Mouse (Mus musculus) kidney, embryonic 15.5 days (tissue): ENCODE data around the gene Bank1. TPM values are rescaled to one million over a fixed set of nuclear protein-coding genes. Genes with fewer than 3 reads are reported as not detected.
"Not testable (repeated sequence)": the region's sequence is repeated elsewhere in the genome, so short reads cannot be mapped to it uniquely, and the experiment has no call there.

Experiments used
- ATAC-seq: fragments of 200-750 bp; cut with Nextera tagmentation; replicated peaks from 2 replicates; pipeline ENCODE4 v1.8.0; 2017; ENCODE audit warnings: moderate TSS enrichment; ENCODE audit not compliant: low FRiP score
- H3K27ac ChIP-seq: fragments of 300-500 bp; sonication (generic); 2 replicates; pipeline ENCODE4 v1.5.1; 2015; ENCODE audit warnings: mild to moderate bottlenecking, inconsistent platforms
- H3K27me3 ChIP-seq: fragments of 300-500 bp; sonication (generic); 2 replicates; pipeline ENCODE4 v1.6.1; 2015; ENCODE audit warnings: inconsistent platforms
- H3K36me3 ChIP-seq: fragments of 300-500 bp; sonication (generic); 2 replicates; pipeline ENCODE4 v1.6.1; 2015; ENCODE audit warnings: inconsistent platforms
- H3K4me1 ChIP-seq: fragments of 300-500 bp; sonication (generic); 2 replicates; pipeline ENCODE4 v1.6.1; 2015; ENCODE audit warnings: inconsistent platforms
- H3K4me2 ChIP-seq: fragments of 300-500 bp; sonication (generic); 2 replicates; pipeline ENCODE4 v1.6.1; 2015; ENCODE audit warnings: moderate library complexity, mild to moderate bottlenecking, inconsistent platforms
- H3K4me3 ChIP-seq: fragments of 300-500 bp; sonication (generic); replicated peaks from 2 replicates; pipeline ENCODE4 v1.5.1; 2015; ENCODE audit warnings: mild to moderate bottlenecking, inconsistent platforms
- H3K9ac ChIP-seq: fragments of 300-500 bp; sonication (generic); 2 replicates; pipeline ENCODE4 v1.6.1; 2015; ENCODE audit warnings: mild to moderate bottlenecking, inconsistent platforms
- H3K9me3 ChIP-seq: fragments of 300-500 bp; sonication (generic); replicated peaks from 2 replicates; pipeline ENCODE4 v1.6.1; 2016; ENCODE audit warnings: inconsistent platforms
- WGBS: fragments of 180-500 bp; shearing (Covaris S2); methylation state at CpG from one replicate; pipeline ENCODE4 v1.1.7; 2015; ENCODE audit warnings: mixed read lengths; 5-methylcytosine and 5-hydroxymethylcytosine counted together
- polyA plus RNA-seq: library from polyadenylated mRNA; unstranded; fragments of >200 nt; fragmentation: Nextera tagmentation; extraction: Ambion mirVana; gene quantifications from 2 replicates; pipeline ENCODE4 v1.2.1, GENCODE M21; 2015

The Bank1 gene
- polyA plus RNA-seq, 1 experiment from 2014 or later = 1.1 TPM

- H3K4me1 ChIP-seq = no peaks in the 10 kb centered on the region
- H3K27me3 ChIP-seq = no peaks in the 10 kb centered on the region
- H3K27ac ChIP-seq = no peak overlapping the region
- H3K9me3 ChIP-seq = no peaks in the 10 kb centered on the region
- H3K9ac ChIP-seq = no peak overlapping the region
- no peaks in the 10 kb centered on the region for H3K36me3 ChIP-seq
- no peak for ATAC-seq
- H3K4me3 ChIP-seq = no peak overlapping the region
- 95% methylated on average over 3 of the region's 3 CpGs for WGBS
- H3K4me2 ChIP-seq = no peak overlapping the region
These were observed 3.9 kb downstream of the Bank1 start for GRCm38 (mm10) chr3:136321936-136322335.

- Histone ChIP-seq H3K4me2 (no peak overlapping the region), H3K27me3 (no peaks in the 10 kb centered on the region), H3K4me3 (no peak overlapping the region), H3K27ac (no peak overlapping the region), H3K9me3 (no peaks in the 10 kb centered on the region), H3K4me1 (no peaks in the 10 kb centered on the region), H3K9ac (no peak overlapping the region), H3K36me3 (no peaks in the 10 kb centered on the region)
- ATAC-seq = no peak
- WGBS = 83% methylated on average over 1 of the region's 1 CpGs
These were observed 17.4 kb downstream of the Bank1 start for GRCm38 (mm10) chr3:136308487-136308886.

GRCm38 (mm10) chr3:136306564-136307158 lies 19.2 kb downstream of the Bank1 start:
- 65% methylated on average over 5 of the region's 5 CpGs for WGBS
- Histone ChIP-seq H3K4me3 (no peak overlapping the region), H3K4me1 (no peaks in the 10 kb centered on the region), H3K27ac (no peak overlapping the region), H3K27me3 (no peaks in the 10 kb centered on the region), H3K9me3 (no peaks in the 10 kb centered on the region), H3K4me2 (no peak overlapping the region), H3K36me3 (no peaks in the 10 kb centered on the region), H3K9ac (no peak overlapping the region)
- ATAC-seq = no peak

- H3K9me3 ChIP-seq = no peaks in the 10 kb centered on the region
- H3K27me3 ChIP-seq = no peaks in the 10 kb centered on the region
- no peaks in the 10 kb centered on the region for H3K4me1 ChIP-seq
- 48% methylated on average over 1 of the region's 1 CpGs for WGBS
- no peak overlapping the region for H3K27ac ChIP-seq
- no peak overlapping the region for H3K9ac ChIP-seq
- no peak for ATAC-seq
- no peaks in the 10 kb centered on the region for H3K36me3 ChIP-seq
- H3K4me2 ChIP-seq = no peak overlapping the region
- H3K4me3 ChIP-seq = no peak overlapping the region
These were observed 23.3 kb downstream of the Bank1 start for GRCm38 (mm10) chr3:136302541-136302940.

DNA sequence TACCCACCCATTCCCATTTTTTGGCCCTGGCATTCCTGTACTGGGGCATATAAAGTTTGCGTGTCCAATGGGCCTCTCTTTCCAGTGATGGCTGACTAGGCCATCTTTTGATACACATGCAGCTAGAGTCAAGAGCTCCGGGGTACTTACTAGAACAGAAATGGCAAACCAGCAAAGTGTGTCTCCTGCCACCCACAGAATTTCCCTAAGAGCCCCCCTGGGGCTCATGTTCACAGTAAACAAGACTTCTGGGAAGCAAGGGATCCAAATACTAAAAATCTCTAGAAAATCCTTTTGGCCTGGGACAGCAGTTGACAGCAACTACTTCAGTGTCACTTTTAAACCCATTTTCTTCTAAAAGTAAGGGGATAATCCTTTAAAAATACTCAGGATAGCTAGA lies 25.1 kb downstream of the Bank1 start:
- H3K27me3 ChIP-seq, H3K36me3 ChIP-seq, H3K4me1 ChIP-seq, H3K9me3 ChIP-seq, H3K4me3 ChIP-seq, H3K4me2 ChIP-seq, ATAC-seq, H3K27ac ChIP-seq, H3K9ac ChIP-seq: not testable (repeated sequence)
- 96% methylated on average over 2 of the region's 2 CpGs for WGBS

DNA sequence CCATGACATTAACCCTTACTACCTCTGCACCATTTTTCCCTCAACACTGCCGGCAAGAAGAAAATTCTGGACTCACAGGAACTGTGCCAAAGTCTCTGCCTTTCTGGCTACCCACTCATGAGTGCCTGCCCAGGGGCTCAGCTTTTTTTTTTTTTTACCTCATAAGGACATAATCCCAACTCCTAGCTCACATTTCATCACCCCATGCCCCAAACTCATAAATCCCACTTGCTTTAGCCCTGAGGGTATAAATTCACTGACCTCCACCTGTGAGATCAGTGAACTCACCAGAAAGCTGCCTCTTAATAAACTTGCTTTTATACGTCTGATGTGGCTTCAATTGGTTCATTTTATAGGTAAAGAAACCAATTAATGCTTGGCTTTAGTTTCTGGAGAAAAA lies 28.5 kb downstream of the Bank1 start:
- Histone ChIP-seq H3K27me3 (no peaks in the 10 kb centered on the region), H3K4me3 (no peak overlapping the region), H3K9ac (no peak overlapping the region), H3K4me1 (no peaks in the 10 kb centered on the region), H3K4me2 (no peak overlapping the region), H3K27ac (no peak overlapping the region), H3K36me3 (no peaks in the 10 kb centered on the region), H3K9me3 (no peaks in the 10 kb centered on the region)
- ATAC-seq = peak; percentile 58; the same call in 1 of the 2 replicates
- WGBS = 27% methylated on average over 2 of the region's 2 CpGs

GRCm38 (mm10) chr3:136295250-136295649 lies 30.6 kb downstream of the Bank1 start:
- Histone ChIP-seq H3K36me3 (no peaks in the 10 kb centered on the region), H3K9me3 (no peaks in the 10 kb centered on the region), H3K27me3 (no peaks in the 10 kb centered on the region), H3K4me2 (no peak overlapping the region), H3K9ac (no peak overlapping the region), H3K27ac (no peak overlapping the region), H3K4me3 (no peak overlapping the region), H3K4me1 (no peaks in the 10 kb centered on the region)
- no peak for ATAC-seq
- 85% methylated on average over 2 of the region's 2 CpGs for WGBS

DNA sequence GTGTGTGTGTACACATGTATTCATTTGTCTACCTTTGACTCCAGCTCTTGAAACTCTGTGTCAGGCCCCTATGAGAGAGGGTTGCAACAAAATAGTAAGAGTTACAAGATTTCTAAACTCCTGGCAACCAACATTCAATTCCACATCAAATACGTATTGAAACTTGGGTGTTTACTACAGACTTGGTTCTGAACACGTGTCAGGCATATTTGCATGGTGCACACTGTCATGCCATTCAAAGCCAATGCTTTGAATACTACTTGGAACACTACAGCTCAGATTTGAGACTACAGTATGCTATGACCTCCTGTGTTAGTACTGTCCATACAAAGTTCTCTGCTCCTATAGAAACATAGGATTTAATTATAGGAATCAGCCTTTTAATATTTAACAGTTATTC lies 38.0 kb downstream of the Bank1 start:
- H3K36me3 ChIP-seq = no peaks in the 10 kb centered on the region
- no peak overlapping the region for H3K4me3 ChIP-seq
- no peaks in the 10 kb centered on the region for H3K4me1 ChIP-seq
- no peak overlapping the region for H3K4me2 ChIP-seq
- no peak overlapping the region for H3K9ac ChIP-seq
- ATAC-seq = no peak
- H3K27ac ChIP-seq = no peak overlapping the region
- WGBS = 85% methylated on average over 2 of the region's 2 CpGs
- H3K9me3 ChIP-seq = no peaks in the 10 kb centered on the region
- H3K27me3 ChIP-seq = no peaks in the 10 kb centered on the region

DNA sequence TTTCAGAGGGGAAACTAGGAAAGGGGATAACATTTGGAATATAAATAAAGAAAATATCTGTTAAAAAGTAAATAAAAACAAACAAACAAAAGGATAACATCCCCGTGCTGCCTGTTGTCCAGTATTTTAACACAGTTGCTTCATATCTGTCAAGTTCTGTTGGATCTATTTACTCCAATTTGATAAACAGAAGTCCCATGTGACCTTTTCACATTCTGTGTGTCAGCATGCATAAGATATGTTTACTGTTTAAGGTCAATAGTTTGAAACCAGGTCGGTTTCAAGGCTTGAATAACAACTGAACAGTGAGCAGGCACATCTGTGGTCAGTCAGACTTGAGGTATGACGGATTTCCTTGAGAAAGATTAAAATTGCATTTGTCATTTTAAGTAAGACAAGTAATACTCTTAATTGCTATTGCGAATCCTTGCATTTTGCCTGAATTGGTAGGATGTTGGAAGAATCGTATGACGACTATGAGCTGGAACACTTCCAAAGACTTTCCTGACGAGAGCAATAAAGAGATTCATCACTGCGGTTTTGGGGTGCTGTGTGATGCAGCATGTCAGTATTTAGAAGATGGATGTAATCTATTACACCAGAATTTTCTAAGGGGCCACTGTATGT lies 60.8 kb downstream of the Bank1 start:
- H3K4me1 ChIP-seq = no peaks in the 10 kb centered on the region

GRCm38 (mm10) chr3:136257761-136258160 lies 68.1 kb downstream of the Bank1 start:
- H3K4me3 ChIP-seq = no peak overlapping the region
- ATAC-seq = no peak

More for the DNA sequence above, 60.8 kb downstream of the Bank1 start:
- ATAC-seq = no peak
- Histone ChIP-seq H3K27me3 (no peaks in the 10 kb centered on the region), H3K9me3 (no peaks in the 10 kb centered on the region), H3K4me3 (no peak overlapping the region), H3K4me2 (no peak overlapping the region), H3K9ac (no peak overlapping the region), H3K27ac (no peak overlapping the region), H3K36me3 (no peaks in the 10 kb centered on the region)
- WGBS = 62% methylated on average over 8 of the region's 8 CpGs

GRCm38 (mm10) chr3:136254713-136255112 lies 71.2 kb downstream of the Bank1 start:
- 53% methylated on average over 2 of the region's 2 CpGs for whole genome bisulfite sequencing
- Histone ChIP-seq H3K4me1 (no peaks in the 10 kb centered on the region), H3K27ac (no peak overlapping the region), H3K4me2 (no peak overlapping the region), H3K36me3 (no peaks in the 10 kb centered on the region), H3K9me3 (no peaks in the 10 kb centered on the region), H3K27me3 (no peaks in the 10 kb centered on the region), H3K9ac (no peak overlapping the region), H3K4me3 (no peak overlapping the region)
- ATAC-seq = no peak

More at GRCm38 (mm10) chr3:136257761-136258160, 68.1 kb downstream of the Bank1 start:
- H3K9me3 ChIP-seq = no peaks in the 10 kb centered on the region
- 84% methylated on average over 3 of the region's 3 CpGs for WGBS
- no peaks in the 10 kb centered on the region for H3K36me3 ChIP-seq
- no peaks in the 10 kb centered on the region for H3K4me1 ChIP-seq
- H3K4me2 ChIP-seq = no peak overlapping the region
- H3K27me3 ChIP-seq = no peaks in the 10 kb centered on the region
- H3K9ac ChIP-seq = no peak overlapping the region
- no peak overlapping the region for H3K27ac ChIP-seq

DNA sequence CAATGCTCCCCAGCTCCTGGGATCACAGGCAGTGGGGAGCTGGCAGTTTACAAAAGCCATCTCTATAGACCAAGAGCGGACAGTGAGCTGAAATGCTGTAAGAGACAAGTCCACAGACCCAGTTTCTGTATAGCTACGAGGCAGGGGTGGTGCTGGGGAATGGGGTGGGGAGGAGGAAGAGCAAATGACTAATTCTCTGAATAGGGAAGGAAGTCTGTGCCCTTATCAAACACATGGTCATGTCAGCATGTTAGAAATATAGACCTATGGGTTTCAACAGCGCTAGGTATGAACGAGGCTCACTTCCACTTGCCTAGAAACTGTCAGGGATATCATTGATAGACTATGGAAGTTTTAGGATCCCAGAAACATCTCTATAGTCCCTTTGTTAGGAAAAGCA lies 73.0 kb downstream of the Bank1 start:
- H3K4me3 ChIP-seq = no peak overlapping the region
- no peaks in the 10 kb centered on the region for H3K4me1 ChIP-seq
- no peaks in the 10 kb centered on the region for H3K36me3 ChIP-seq
- no peaks in the 10 kb centered on the region for H3K27me3 ChIP-seq
- H3K4me2 ChIP-seq = no peak overlapping the region
- H3K27ac ChIP-seq = no peak overlapping the region
- H3K9ac ChIP-seq = no peak overlapping the region
- no peak for ATAC-seq
- H3K9me3 ChIP-seq = no peaks in the 10 kb centered on the region
- 79% methylated on average over 4 of the region's 4 CpGs for WGBS

GRCm38 (mm10) chr3:136251578-136251977 lies 74.3 kb downstream of the Bank1 start:
- no peaks in the 10 kb centered on the region for H3K27me3 ChIP-seq
- H3K4me2 ChIP-seq = no peak overlapping the region
- H3K9me3 ChIP-seq = no peaks in the 10 kb centered on the region
- no peak for ATAC-seq
- no peaks in the 10 kb centered on the region for H3K4me1 ChIP-seq
- no peak overlapping the region for H3K27ac ChIP-seq
- H3K36me3 ChIP-seq = no peaks in the 10 kb centered on the region
- 92% methylated on average over 4 of the region's 4 CpGs for WGBS
- no peak overlapping the region for H3K9ac ChIP-seq
- H3K4me3 ChIP-seq = no peak overlapping the region
